Mouse (Mus musculus) liver, postnatal 0 days (tissue): ENCODE measurements around the gene Ppm1j. TPM values are rescaled to one million over a fixed set of nuclear protein-coding genes. Genes with fewer than 3 reads are reported as not detected.
A peak's percentile ranks its signal among the peaks of the same experiment; 100 is the strongest.
"Not testable (repeated sequence)": the region's sequence is repeated elsewhere in the genome, so short reads cannot be mapped to it uniquely, and the experiment has no call there.

Experiments
- ATAC-seq: fragments of 200-750 bp; cut with Nextera tagmentation; 2 replicates; pipeline ENCODE4 v1.8.0; 2017; ENCODE audit warnings: mild to moderate bottlenecking, moderate library complexity
- DNase-seq: peaks from one replicate; pipeline ENCODE4 v3.0.0-alpha.2; 2016
- H3K27ac ChIP-seq: fragments of 300-500 bp; sonication (generic); 2 replicates; pipeline ENCODE4 v1.5.1; 2014; ENCODE audit warnings: antibody characterized with exemption, moderate library complexity, mild to moderate bottlenecking, low read depth
- H3K27me3 ChIP-seq: fragments of 300-500 bp; sonication (generic); 2 replicates; pipeline ENCODE4 v1.6.1; 2014; ENCODE audit warnings: low read length, control low read depth, mixed read lengths; ENCODE audit not compliant: insufficient read depth
- H3K36me3 ChIP-seq: fragments of 300-500 bp; sonication (generic); replicated peaks from 2 replicates; pipeline ENCODE4 v1.6.1; 2014; ENCODE audit warnings: mild to moderate bottlenecking, control low read depth, low read length, moderate library complexity, mixed read lengths; ENCODE audit not compliant: insufficient read depth
- H3K4me1 ChIP-seq: fragments of 300-500 bp; sonication (generic); 2 replicates; pipeline ENCODE4 v1.6.1; 2014; ENCODE audit warnings: antibody characterized with exemption, mild to moderate bottlenecking, control low read depth; ENCODE audit not compliant: insufficient read depth
- H3K4me2 ChIP-seq: fragments of 300-500 bp; sonication (generic); 2 replicates; pipeline ENCODE4 v1.6.1; 2014; ENCODE audit warnings: low read depth, mild to moderate bottlenecking, low read length, moderate library complexity, mixed read lengths
- H3K4me3 ChIP-seq: fragments of 300-500 bp; sonication (generic); 2 replicates; pipeline ENCODE4 v1.5.1; 2014; ENCODE audit warnings: low read depth, low read length
- H3K9ac ChIP-seq: fragments of 300-500 bp; sonication (generic); replicated peaks from 2 replicates; pipeline ENCODE4 v1.6.1; 2014; ENCODE audit warnings: mild to moderate bottlenecking, moderate library complexity
- H3K9me3 ChIP-seq: fragments of 300-500 bp; sonication (generic); 2 replicates; pipeline ENCODE4 v1.6.1; 2016; ENCODE audit warnings: mild to moderate bottlenecking, control low read depth, low read length, mixed read lengths
- CTCF ChIP-seq: sonication (generic); IDR thresholded peaks from 2 replicates; pipeline ENCODE4 v1.5.1; 2016; ENCODE audit warnings: antibody characterized with exemption, low read depth
- EP300 ChIP-seq: IDR thresholded peaks from 2 replicates; pipeline ENCODE4 v1.6.1; 2016; ENCODE audit warnings: antibody characterized with exemption, low read depth, mild to moderate bottlenecking
- WGBS: fragments of 180-500 bp; shearing (Covaris S2); extraction: QIAGEN DNeasy Blood & Tissue Kit; methylation state at CpG from one replicate; pipeline ENCODE4 v1.1.7; 2014; ENCODE audit not compliant: insufficient replicate concordance; 5-methylcytosine and 5-hydroxymethylcytosine counted together
- polyA plus RNA-seq: library from polyadenylated mRNA; unstranded; fragments of >200 nt; fragmentation: Nextera tagmentation; extraction: Ambion mirVana; gene quantifications from 2 replicates; pipeline ENCODE4 v1.2.1, GENCODE M21; 2015

Gene Ppm1j
- polyA plus RNA-seq, 1 experiment from 2014 or later = 0.31 TPM

GRCm38 (mm10) chr3:104800681-104801080 is 19.8 kb downstream of the Ppm1j start:
- no peak overlapping the region for H3K9ac ChIP-seq
- peaks cover 74% of the 10 kb centered on the region for H3K36me3 ChIP-seq
- no peak for TF ChIP-seq CTCF
- no peak for TF ChIP-seq EP300
- ATAC-seq (no peak), DNase-seq (no peak)
- H3K9me3 ChIP-seq = no peaks in the 10 kb centered on the region
- H3K4me1 ChIP-seq = no peaks in the 10 kb centered on the region
- whole genome bisulfite sequencing = 87% methylated on average over 11 of the region's 11 CpGs
- no peak overlapping the region for H3K4me2 ChIP-seq
- H3K4me3 ChIP-seq = no peak overlapping the region
- H3K27ac ChIP-seq = no peak overlapping the region
- H3K27me3 ChIP-seq = no peaks in the 10 kb centered on the region

DNA sequence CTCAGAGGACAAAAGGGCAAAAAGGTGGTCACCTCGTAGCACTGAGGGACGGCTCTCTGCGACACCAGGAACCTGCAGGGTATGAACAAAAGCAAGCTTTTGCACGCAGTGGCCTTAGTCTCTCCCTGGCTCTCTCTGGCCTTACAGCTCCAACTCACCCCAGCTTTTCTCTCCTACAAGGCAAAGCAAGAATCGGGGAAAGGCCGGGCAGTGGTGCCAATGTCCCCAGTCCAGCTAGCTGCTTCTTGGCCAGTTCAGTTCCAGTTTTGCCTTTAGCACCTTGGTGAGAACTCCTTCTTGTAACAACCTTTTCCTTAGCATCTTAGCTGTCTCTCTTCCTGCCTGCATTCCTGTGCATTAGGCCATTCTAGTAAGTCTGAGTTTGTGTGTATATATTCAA is 20.6 kb downstream of the Ppm1j start:
- DNase-seq (no peak), ATAC-seq (no peak)
- Histone ChIP-seq H3K4me1 (no peaks in the 10 kb centered on the region), H3K9me3 (no peaks in the 10 kb centered on the region), H3K4me3 (no peak overlapping the region), H3K36me3 (peaks cover 70% of the 10 kb centered on the region), H3K9ac (no peak overlapping the region), H3K4me2 (no peak overlapping the region), H3K27me3 (no peaks in the 10 kb centered on the region), H3K27ac (no peak overlapping the region)
- 90% methylated on average over 6 of the region's 6 CpGs for WGBS
- no peak for TF ChIP-seq EP300
- no peak for TF ChIP-seq CTCF

DNA sequence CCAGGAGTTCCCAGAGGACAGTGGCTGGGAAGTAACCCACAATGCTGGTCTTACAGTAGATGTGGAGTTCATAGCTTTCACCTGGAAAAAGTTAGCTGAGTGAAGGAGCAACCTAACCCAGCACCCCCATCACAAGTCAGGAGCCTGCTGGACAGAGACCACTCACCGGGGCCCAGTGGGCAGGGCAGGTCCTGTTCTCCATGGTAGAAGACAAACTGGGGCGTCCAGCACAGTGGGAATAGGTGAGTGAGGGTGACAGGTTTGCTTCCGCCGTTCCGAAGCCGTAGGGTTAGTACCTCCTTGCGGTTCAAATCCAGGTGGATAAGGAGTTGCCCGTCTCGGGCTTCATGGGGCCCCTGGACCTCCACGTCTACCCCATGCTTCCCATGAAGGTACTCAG is 23.5 kb downstream of the Ppm1j start:
- peaks cover 51% of the 10 kb centered on the region for H3K36me3 ChIP-seq
- H3K27me3 ChIP-seq = no peaks in the 10 kb centered on the region
- H3K4me2 ChIP-seq = no peak overlapping the region
- H3K9ac ChIP-seq = no peak overlapping the region
- WGBS = 92% methylated on average over 10 of the region's 10 CpGs
- DNase-seq = no peak
- no peak for TF ChIP-seq CTCF
- no peak for ATAC-seq
- H3K4me1 ChIP-seq = no peaks in the 10 kb centered on the region
- H3K27ac ChIP-seq = no peak overlapping the region
- no peak overlapping the region for H3K4me3 ChIP-seq
- H3K9me3 ChIP-seq = no peaks in the 10 kb centered on the region

GRCm38 (mm10) chr3:104805539-104805938 is 24.7 kb downstream of the Ppm1j start:
- Histone ChIP-seq H3K9me3 (no peaks in the 10 kb centered on the region), H3K27me3 (no peaks in the 10 kb centered on the region), H3K36me3 (peaks cover 40% of the 10 kb centered on the region), H3K27ac (no peak overlapping the region), H3K9ac (no peak overlapping the region), H3K4me1 (no peaks in the 10 kb centered on the region), H3K4me3 (no peak overlapping the region), H3K4me2 (no peak overlapping the region)
- ATAC-seq (no peak), DNase-seq (no peak)
- TF ChIP-seq CTCF (no peak), EP300 (no peak)
- WGBS = 83% methylated on average over 9 of the region's 9 CpGs

- no peaks in the 10 kb centered on the region for H3K9me3 ChIP-seq
- no peak for ATAC-seq
- peak overlapping the region; percentile 70 for H3K27ac ChIP-seq
- TF ChIP-seq EP300 (no peak), CTCF (no peak)
- no peaks in the 10 kb centered on the region for H3K36me3 ChIP-seq
- no peak overlapping the region for H3K4me3 ChIP-seq
- WGBS = 59% methylated on average over 3 of the region's 3 CpGs
- H3K4me2 ChIP-seq = peak overlapping the region; percentile 22; the same call in 1 of the 2 replicates
- no peaks in the 10 kb centered on the region for H3K27me3 ChIP-seq
- DNase-seq = no peak
- no peak overlapping the region for H3K9ac ChIP-seq
- H3K4me1 ChIP-seq = peaks cover 12% of the 10 kb centered on the region
Observed at GRCm38 (mm10) chr3:104811752-104812151, 30.9 kb downstream of the Ppm1j start.

DNA sequence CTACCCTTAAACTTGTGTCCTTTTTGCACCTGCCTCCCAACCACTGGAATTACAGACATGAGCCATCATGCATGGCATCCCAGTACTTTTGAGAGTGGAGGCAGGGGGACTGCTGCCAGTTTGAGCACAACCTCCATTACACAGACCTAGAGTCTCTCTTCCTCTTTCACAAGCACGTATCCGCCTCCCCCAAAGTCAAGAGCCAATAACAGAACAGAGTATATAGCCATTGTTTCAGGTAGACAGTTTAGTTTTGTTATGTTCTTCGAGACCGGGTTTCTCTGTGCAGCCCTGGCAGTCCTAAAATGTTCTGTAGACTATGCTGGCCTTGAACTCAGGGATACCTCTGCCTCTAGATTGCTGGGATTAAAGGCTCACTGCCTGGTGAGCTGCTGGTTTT is 31.4 kb downstream of the Ppm1j start:
- Histone ChIP-seq H3K9me3 (no peaks in the 10 kb centered on the region), H3K4me2 (no peak overlapping the region), H3K9ac (no peak overlapping the region), H3K27ac (peak overlapping the region; percentile 70), H3K4me1 (peaks cover 17% of the 10 kb centered on the region), H3K36me3 (no peaks in the 10 kb centered on the region), H3K4me3 (no peak overlapping the region), H3K27me3 (no peaks in the 10 kb centered on the region)
- WGBS = 74% methylated on average over 4 of the region's 4 CpGs
- DNase-seq (no peak), ATAC-seq (no peak)
- TF ChIP-seq EP300 (no peak), CTCF (no peak)

DNA sequence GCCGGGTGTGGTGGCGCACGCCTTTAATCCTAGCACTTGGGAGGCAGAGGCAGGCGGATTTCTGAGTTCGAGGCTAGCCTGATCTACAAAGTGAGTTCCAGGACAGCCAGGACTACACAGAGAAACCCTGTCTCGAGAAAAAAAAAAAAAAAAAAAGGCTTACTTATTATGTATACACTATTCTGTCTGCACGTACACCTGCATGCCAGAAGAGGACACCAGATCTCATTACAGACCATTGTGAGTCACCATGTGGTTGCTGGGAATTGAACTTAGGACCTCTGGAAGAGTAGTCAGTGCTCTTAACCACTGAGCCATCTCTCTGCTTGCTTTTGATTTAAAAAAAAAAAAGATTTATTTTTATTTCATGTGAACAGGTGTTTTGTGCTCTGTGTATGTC is 32.4 kb downstream of the Ppm1j start:
- 84% methylated on average over 6 of the region's 7 CpGs for WGBS
- not testable (repeated sequence) for H3K4me3 ChIP-seq, H3K27ac ChIP-seq, H3K9ac ChIP-seq, ATAC-seq, H3K9me3 ChIP-seq, H3K36me3 ChIP-seq, H3K27me3 ChIP-seq, DNase-seq, H3K4me2 ChIP-seq
- H3K4me1 ChIP-seq = peaks cover 20% of the 10 kb centered on the region
